Mouse (Mus musculus): ENCODE data around the gene Lman2.

The Lman2 gene

GRCm38 (mm10) chr13:55371007-55371681 lies 8.6 kb upstream of the Lman2 start:
- no peak for DNase-seq (ENCODE audit: low read depth, low spot score)

GRCm38 (mm10) chr13:55370234-55370633 lies 7.7 kb upstream of the Lman2 start:
- DNase-seq (ENCODE audit: low read depth, low spot score): no peak

GRCm38 (mm10) chr13:55369531-55370114 lies 7.0 kb upstream of the Lman2 start, which contains the start of gene Rgs14:
Gene Rgs14, plus strand, starts transcription at chr13:55369732.
- no peak for DNase-seq (ENCODE audit: low read depth, low spot score)

- DNase-seq (ENCODE audit: low read depth, low spot score): no peak
Observed at GRCm38 (mm10) chr13:55368401-55368800, 5.8 kb upstream of the Lman2 start.

GRCm38 (mm10) chr13:55361974-55362452 lies 570 bp downstream of the Lman2 start:
- no peak for DNase-seq (ENCODE audit: low read depth, low spot score)

- no peak for DNase-seq (ENCODE audit: low read depth, low spot score)
Observed at GRCm38 (mm10) chr13:55361145-55361544, 1.4 kb downstream of the Lman2 start.

GRCm38 (mm10) chr13:55346745-55347144 lies 15.8 kb downstream of the Lman2 start:
- no peak for DNase-seq (ENCODE audit: low read depth, low spot score)

- DNase-seq (ENCODE audit: low read depth, low spot score): no peak
Observed at GRCm38 (mm10) chr13:55344286-55344685, 18.3 kb downstream of the Lman2 start.

GRCm38 (mm10) chr13:55342469-55342868 lies 20.1 kb downstream of the Lman2 start:
- no peak for DNase-seq (ENCODE audit: low read depth, low spot score)

- DNase-seq (ENCODE audit: low read depth, low spot score): no peak
Observed at GRCm38 (mm10) chr13:55339259-55339658, 23.3 kb downstream of the Lman2 start.

GRCm38 (mm10) chr13:55338131-55339054 lies 24.2 kb downstream of the Lman2 start:
- DNase-seq (ENCODE audit: low read depth, low spot score): no peak

- no peak for DNase-seq (ENCODE audit: low read depth, low spot score)
Observed at GRCm38 (mm10) chr13:55337341-55337975, 25.1 kb downstream of the Lman2 start.

- DNase-seq (ENCODE audit: low read depth, low spot score): no peak
Observed at GRCm38 (mm10) chr13:55335701-55336100, 26.9 kb downstream of the Lman2 start.

GRCm38 (mm10) chr13:55332331-55332730 lies 30.3 kb downstream of the Lman2 start:
- no peak for DNase-seq (ENCODE audit: low read depth, low spot score)

GRCm38 (mm10) chr13:55330567-55331400 lies 31.8 kb downstream of the Lman2 start:
- no peak for DNase-seq (ENCODE audit: low read depth, low spot score)

- peak; percentile 26 for DNase-seq (ENCODE audit: low read depth, low spot score)
Observed at GRCm38 (mm10) chr13:55329683-55330566, 32.7 kb downstream of the Lman2 start, which contains the start of gene Mxd3. Gene Mxd3, minus strand, starts transcription at chr13:55329823.

- DNase-seq (ENCODE audit: low read depth, low spot score): no peak
Observed at GRCm38 (mm10) chr13:55329109-55329682, 33.4 kb downstream of the Lman2 start.

- DNase-seq (ENCODE audit: low read depth, low spot score): no peak
Observed at GRCm38 (mm10) chr13:55328641-55329040, 33.9 kb downstream of the Lman2 start.

GRCm38 (mm10) chr13:55328171-55328570 lies 34.4 kb downstream of the Lman2 start:
- DNase-seq (ENCODE audit: low read depth, low spot score): no peak
